Mouse (Mus musculus) intestine, embryonic 15.5 days (tissue): ENCODE results near the gene 2300003K06Rik. TPM values are rescaled to one million over a fixed set of nuclear protein-coding genes. Genes with fewer than 3 reads are reported as not detected.
"Not testable (repeated sequence)": the region's sequence is repeated elsewhere in the genome, so short reads cannot be mapped to it uniquely, and the experiment has no call there.

Experiments
- ATAC-seq: fragments of 200-750 bp; cut with Nextera tagmentation; 2 replicates; pipeline ENCODE4 v1.8.0; 2017; ENCODE audit warnings: moderate TSS enrichment, moderate library complexity
- H3K27ac ChIP-seq: fragments of 300-500 bp; sonication (generic); 2 replicates; pipeline ENCODE4 v1.5.1; 2015; ENCODE audit warnings: mild to moderate bottlenecking, inconsistent platforms
- H3K27me3 ChIP-seq: fragments of 300-500 bp; sonication (generic); replicated peaks from 2 replicates; pipeline ENCODE4 v1.6.1; 2015; ENCODE audit warnings: inconsistent platforms
- H3K36me3 ChIP-seq: fragments of 300-500 bp; sonication (generic); 2 replicates; pipeline ENCODE4 v1.6.1; 2015; ENCODE audit warnings: inconsistent platforms
- H3K4me1 ChIP-seq: fragments of 300-500 bp; sonication (generic); replicated peaks from 2 replicates; pipeline ENCODE4 v1.6.1; 2015; ENCODE audit warnings: inconsistent platforms
- H3K4me2 ChIP-seq: fragments of 300-500 bp; sonication (generic); replicated peaks from 2 replicates; pipeline ENCODE4 v1.6.1; 2015; ENCODE audit warnings: mild to moderate bottlenecking, inconsistent platforms
- H3K4me3 ChIP-seq: fragments of 300-500 bp; sonication (generic); replicated peaks from 2 replicates; pipeline ENCODE4 v1.5.1; 2015; ENCODE audit warnings: inconsistent platforms
- H3K9ac ChIP-seq: fragments of 300-500 bp; sonication (generic); 2 replicates; pipeline ENCODE4 v1.6.1; 2015; ENCODE audit warnings: inconsistent platforms
- H3K9me3 ChIP-seq: fragments of 300-500 bp; sonication (generic); 2 replicates; pipeline ENCODE4 v1.6.1; 2016; ENCODE audit warnings: inconsistent platforms
- WGBS: fragments of 180-500 bp; shearing (Covaris S2); methylation state at CpG from one replicate; pipeline ENCODE4 v1.1.7; 2015; 5-methylcytosine and 5-hydroxymethylcytosine counted together
- polyA plus RNA-seq: library from polyadenylated mRNA; unstranded; fragments of >200 nt; fragmentation: Nextera tagmentation; extraction: Ambion mirVana; gene quantifications from 2 replicates; pipeline ENCODE4 v1.2.1, GENCODE M21; 2015

The 2300003K06Rik gene
- polyA plus RNA-seq, 1 experiment from 2014 or later = not detected

DNA sequence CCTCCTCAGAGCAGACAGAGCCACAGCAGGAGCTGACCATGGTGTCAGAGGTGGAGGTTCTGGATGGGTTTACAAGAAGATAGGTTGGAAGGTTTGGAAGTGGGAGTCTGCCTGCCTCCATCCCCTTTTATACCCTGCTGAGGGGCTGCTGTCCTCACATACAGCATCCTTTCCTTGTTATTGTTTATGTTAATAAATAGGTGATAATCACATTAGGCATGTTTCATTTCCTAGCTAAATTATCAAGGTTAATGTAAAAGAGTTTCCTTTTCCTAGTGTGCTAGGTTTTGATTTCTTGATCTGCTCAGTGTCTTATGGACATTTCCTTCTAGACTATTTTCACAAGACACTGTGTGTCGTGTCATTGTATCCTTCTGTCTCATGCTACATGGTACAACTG lies 39.0 kb downstream of the 2300003K06Rik start, which contains the start of gene Gm11569:
Gm11569 (minus strand) TSS at position 101 of the 400 bp plus-strand sequence.
- H3K27ac ChIP-seq, H3K9ac ChIP-seq, ATAC-seq, H3K9me3 ChIP-seq, H3K4me1 ChIP-seq, H3K27me3 ChIP-seq, H3K4me3 ChIP-seq, H3K4me2 ChIP-seq, H3K36me3 ChIP-seq: not testable (repeated sequence)
- WGBS = no CpG with 5 or more reads among the region's 1 CpGs

DNA sequence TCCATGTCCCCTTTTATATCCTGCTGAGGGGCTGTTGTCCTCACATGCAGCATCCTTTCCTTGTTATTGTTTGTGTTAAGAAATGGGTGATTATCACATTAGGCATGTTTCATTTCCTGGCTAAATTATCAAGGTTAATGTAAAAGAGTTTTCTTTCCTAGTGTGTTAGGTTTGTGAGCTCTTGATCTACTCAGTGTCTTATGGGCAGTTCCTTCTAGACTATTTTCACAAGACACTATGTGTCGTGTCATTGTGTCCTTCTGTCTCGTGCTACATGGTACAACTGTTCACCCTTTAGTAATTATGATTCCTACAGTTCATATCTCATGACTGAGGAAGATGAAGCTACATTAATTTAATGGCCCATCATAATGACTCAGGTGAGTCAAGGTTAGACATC lies 44.5 kb downstream of the 2300003K06Rik start, which contains the start of gene Gm11596:
Gm11596 (minus strand) TSS at position 101 of the 400 bp plus-strand sequence.
- no peak for ATAC-seq
- no peak within 1 kb of the TSS for H3K9ac ChIP-seq
- no peaks in the 10 kb centered on the region for H3K36me3 ChIP-seq
- no peak within 1 kb of the TSS for H3K4me3 ChIP-seq
- no peak within 1 kb of the TSS for H3K4me2 ChIP-seq
- 75% methylated on average over 2 of the region's 2 CpGs for WGBS
- no peaks in the 10 kb centered on the region for H3K27me3 ChIP-seq
- H3K27ac ChIP-seq = no peak within 1 kb of the TSS
- no peaks in the 10 kb centered on the region for H3K4me1 ChIP-seq
- no peaks in the 10 kb centered on the region for H3K9me3 ChIP-seq

Other genes with a start within 250 kb of the 2300003K06Rik start
- gene Krtap1-3, start 246.7 kb downstream of the 2300003K06Rik start, polyA plus RNA-seq = not detected in 2 replicates
- gene Krtap9-3, start 240.0 kb downstream of the 2300003K06Rik start, polyA plus RNA-seq = not detected in 2 replicates
- not detected in 2 replicates for gene Gm11938, start 234.8 kb downstream of the 2300003K06Rik start, polyA plus RNA-seq
- not detected in 2 replicates for gene Gm11937, start 227.9 kb downstream of the 2300003K06Rik start, polyA plus RNA-seq
- not detected in 2 replicates for gene Krtap2-4, start 223.2 kb downstream of the 2300003K06Rik start, polyA plus RNA-seq
- not detected in 2 replicates for gene Gm11562, start 217.6 kb downstream of the 2300003K06Rik start, polyA plus RNA-seq
- not detected in 2 replicates for gene Krtap4-1, start 209.8 kb downstream of the 2300003K06Rik start, polyA plus RNA-seq
- not detected in 2 replicates for gene Krtap4-2, start 203.0 kb downstream of the 2300003K06Rik start, polyA plus RNA-seq
- gene Krtap4-7, start 194.0 kb downstream of the 2300003K06Rik start, polyA plus RNA-seq = not detected in 2 replicates
- not detected in 2 replicates for gene Gm11555, start 187.8 kb downstream of the 2300003K06Rik start, polyA plus RNA-seq
- not detected in 2 replicates for gene Gm11563, start 179.1 kb downstream of the 2300003K06Rik start, polyA plus RNA-seq
- gene Krtap4-6, start 172.1 kb downstream of the 2300003K06Rik start, polyA plus RNA-seq = not detected in 2 replicates
- not detected in 2 replicates for gene Gm14190, start 147.3 kb downstream of the 2300003K06Rik start, polyA plus RNA-seq
- not detected in 2 replicates for gene Gm14180, start 103.8 kb downstream of the 2300003K06Rik start, polyA plus RNA-seq
- gene Gm11595, start 65.2 kb downstream of the 2300003K06Rik start, polyA plus RNA-seq = not detected in 2 replicates
- gene Krtap4-8, start 57.4 kb downstream of the 2300003K06Rik start, polyA plus RNA-seq = not detected in 2 replicates
- not detected in 2 replicates for gene Krtap4-9, start 52.9 kb downstream of the 2300003K06Rik start, polyA plus RNA-seq
- gene Gm11596, start 44.6 kb downstream of the 2300003K06Rik start, polyA plus RNA-seq = not detected in 2 replicates
- not detected in 2 replicates for gene Gm11569, start 39.1 kb downstream of the 2300003K06Rik start, polyA plus RNA-seq
- not detected in 2 replicates for gene Gm11554, start 33.6 kb downstream of the 2300003K06Rik start, polyA plus RNA-seq
- gene Krtap4-13, start 28.2 kb downstream of the 2300003K06Rik start, polyA plus RNA-seq = not detected in 2 replicates
- not detected in 2 replicates for gene Gm11564, start 22.4 kb downstream of the 2300003K06Rik start, polyA plus RNA-seq
- gene Krtap4-16, start 13.5 kb upstream of the 2300003K06Rik start, polyA plus RNA-seq = not detected in 2 replicates
- gene Gm11568, start 19.9 kb upstream of the 2300003K06Rik start, polyA plus RNA-seq = not detected in 2 replicates
- not detected in 2 replicates for gene Gm11559, start 26.4 kb upstream of the 2300003K06Rik start, polyA plus RNA-seq
- not detected in 2 replicates for gene Krtap9-1, start 35.3 kb upstream of the 2300003K06Rik start, polyA plus RNA-seq
- gene Gm11567, start 41.1 kb upstream of the 2300003K06Rik start, polyA plus RNA-seq = not detected in 2 replicates
- gene Krtap31-1, start 69.9 kb upstream of the 2300003K06Rik start, polyA plus RNA-seq = not detected in 2 replicates
- gene Gm11565, start 76.7 kb upstream of the 2300003K06Rik start, polyA plus RNA-seq = not detected in 2 replicates
- gene Krtap31-2, start 98.2 kb upstream of the 2300003K06Rik start, polyA plus RNA-seq = not detected in 2 replicates
- not detected in 2 replicates for gene Krtap9-5, start 110.4 kb upstream of the 2300003K06Rik start, polyA plus RNA-seq
- gene Krtap29-1, start 141.0 kb upstream of the 2300003K06Rik start, polyA plus RNA-seq = not detected in 2 replicates
- not detected in 2 replicates for gene Krtap16-1, start 148.5 kb upstream of the 2300003K06Rik start, polyA plus RNA-seq
- gene Krtap17-1, start 155.9 kb upstream of the 2300003K06Rik start, polyA plus RNA-seq = 0.26 TPM in 1 of 2 replicates, not detected in the other
- gene Krt33a, start 178.1 kb upstream of the 2300003K06Rik start, polyA plus RNA-seq = not detected in 2 replicates
- 0.09 TPM in 1 of 2 replicates, not detected in the other for gene Krt33b, start 191.8 kb upstream of the 2300003K06Rik start, polyA plus RNA-seq
- gene Krt34, start 203.5 kb upstream of the 2300003K06Rik start, polyA plus RNA-seq = not detected in 2 replicates
- not detected in 2 replicates for gene Krt31, start 212.5 kb upstream of the 2300003K06Rik start, polyA plus RNA-seq